Mouse (Mus musculus): ENCODE results near the gene Uncx. TPM values are rescaled to one million over a fixed set of nuclear protein-coding genes. Genes with fewer than 3 reads are reported as not detected.

Gene Uncx
- total RNA-seq, 1 experiment from 2014 or later, result not detected

Other genes with a start within 250 kb of the Uncx start
- 4.5 and 6.8 TPM in 2 replicates for gene Adap1, start 217.9 kb upstream of the Uncx start, total RNA-seq (2021)
- gene Cox19, start 192.1 kb upstream of the Uncx start, total RNA-seq (2021), result 68.3 and 74.0 TPM in 2 replicates
- not detected in 2 replicates for gene Cyp2w1, start 190.9 kb upstream of the Uncx start, total RNA-seq (2021)
- 12.1 and 14.8 TPM in 2 replicates for gene Gpr146, start 165.8 kb upstream of the Uncx start, total RNA-seq (2021)
- gene C130050O18Rik, start 138.2 kb upstream of the Uncx start, total RNA-seq (2021), result 0.30 TPM in 2 replicates
- 4.6 and 6.3 TPM in 2 replicates for gene Gper1, start 120.3 kb upstream of the Uncx start, total RNA-seq (2021)
- 9.6 and 11.2 TPM in 2 replicates for gene 3110082I17Rik, start 83.0 kb upstream of the Uncx start, total RNA-seq (2021)
- gene Zfand2a, start 58.9 kb upstream of the Uncx start, total RNA-seq (2021), result 23.2 and 24.1 TPM in 2 replicates
- 8.0 and 8.7 TPM in 2 replicates for gene Micall2, start 192.8 kb downstream of the Uncx start, total RNA-seq (2021)
- gene Ints1, start 232.2 kb downstream of the Uncx start, total RNA-seq (2021), result 46.7 and 48.2 TPM in 2 replicates
- 25.1 and 29.8 TPM in 2 replicates for gene Mafk, start 248.0 kb downstream of the Uncx start, total RNA-seq (2021)

All from adrenal gland, postnatal 14 days (tissue).